Mouse (Mus musculus) CH12.LX (cell line): ENCODE data around the gene Avl9.

Source experiments
- CTCF ChIP-seq, 2 experiments: IDR thresholded peaks in 1 of 2; conservative IDR thresholded peaks in 1 of 2; 2 replicates each; pipeline ENCODE4 v1.5.1; 2011 to 2012; ENCODE audit warnings: low read depth in 2 of 2, low read length in 2 of 2, improper control_type of control experiment in 1 of 2, inconsistent platforms in 1 of 2, mild to moderate bottlenecking in 1 of 2, moderate library complexity in 1 of 2
- EP300 ChIP-seq: IDR thresholded peaks from 2 replicates; pipeline ENCODE4 v1.6.1; 2011; ENCODE audit warnings: low read length, improper control_type of control experiment
- HCFC1 ChIP-seq: IDR thresholded peaks from 2 replicates; pipeline ENCODE4 v1.6.1; 2012; ENCODE audit warnings: low read depth, mild to moderate bottlenecking, inconsistent platforms, low read length, improper control_type of control experiment
- MAFK ChIP-seq: IDR thresholded peaks from 2 replicates; pipeline ENCODE4 v1.6.1; 2011; ENCODE audit warnings: low read length, improper control_type of control experiment; ENCODE audit not compliant: insufficient replicate concordance
- POLR2A ChIP-seq: IDR thresholded peaks from 2 replicates; pipeline ENCODE4 v1.6.1; 2011; ENCODE audit warnings: low read depth, mild to moderate bottlenecking, improper control_type of control experiment, low read length
- UBTF ChIP-seq: IDR thresholded peaks from 2 replicates; pipeline ENCODE4 v1.6.1; 2012; ENCODE audit warnings: low read depth, mild to moderate bottlenecking, inconsistent platforms, low read length, improper control_type of control experiment, moderate library complexity
- ZMIZ1 ChIP-seq: IDR thresholded peaks from 2 replicates; pipeline ENCODE4 v1.6.1; 2012; ENCODE audit warnings: low read depth, mild to moderate bottlenecking, inconsistent platforms, low read length, improper control_type of control experiment

DNA sequence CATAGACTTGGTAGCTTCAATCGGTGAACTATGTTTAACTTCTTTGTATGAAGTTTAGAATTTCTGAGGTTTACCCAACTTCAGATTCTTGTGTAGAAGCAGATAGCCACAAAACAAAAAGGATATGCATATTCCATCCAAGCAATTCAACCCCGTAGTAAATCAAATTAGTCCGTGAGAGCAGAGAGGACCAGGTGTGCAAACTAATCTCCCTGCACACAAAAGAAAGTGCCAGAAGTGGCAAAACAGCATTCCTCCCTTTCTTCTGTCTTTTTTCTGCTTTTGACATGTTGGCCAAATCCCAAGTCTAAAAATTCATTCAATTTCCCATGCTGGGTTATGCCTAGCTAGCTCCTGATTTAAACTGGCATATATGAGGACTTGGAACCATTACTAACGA, 22.3 kb upstream of the Avl9 start:
- no peak for TF ChIP-seq ZMIZ1
- TF ChIP-seq POLR2A = no peak
- no peak for TF ChIP-seq HCFC1
- TF ChIP-seq EP300 = no peak
- no peak for TF ChIP-seq CTCF (conservative IDR thresholded peaks at IDR 0.05 in 1 of 2, IDR thresholded peaks at IDR 0.05 in 1 of 2; ENCODE audit: low read depth in 2 of 2, low read length in 2 of 2)
- TF ChIP-seq UBTF = no peak
- TF ChIP-seq MAFK = no peak
